Mouse (Mus musculus): ENCODE data around the gene Ceacam9. TPM values are rescaled to one million over a fixed set of nuclear protein-coding genes. Genes with fewer than 3 reads are reported as not detected.
"Not testable (repeated sequence)": the region's sequence is repeated elsewhere in the genome, so short reads cannot be mapped to it uniquely, and the experiment has no call there.

The Ceacam9 gene
- polyA plus RNA-seq, 1 experiment from 2014 or later, result not detected

DNA sequence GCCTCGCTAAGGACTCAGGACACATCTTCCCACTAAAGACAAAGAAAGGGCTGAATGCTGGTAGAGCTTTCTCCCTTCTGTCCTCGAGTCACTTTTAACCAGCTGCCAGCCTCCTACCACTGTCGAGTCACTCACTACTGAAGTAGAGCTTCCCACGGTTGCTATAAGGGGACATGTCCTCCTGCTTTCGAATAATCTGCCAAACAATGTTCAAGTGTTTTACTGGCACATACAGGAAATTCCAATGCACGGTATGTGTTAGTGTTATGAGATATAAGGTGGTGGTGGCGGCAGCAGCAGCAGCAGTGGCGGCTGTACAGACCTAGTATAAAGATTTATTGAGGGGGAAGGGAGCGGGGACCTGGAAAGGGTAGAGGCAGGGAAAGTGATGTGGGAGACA lies 15.3 kb upstream of the Ceacam9 start:
- Histone ChIP-seq H3K9ac (ENCODE audit: low read length) (no peak overlapping the region), H3K27me3 (ENCODE audit: control insufficient read depth, insufficient read depth, low read length) (no peaks in the 10 kb centered on the region), H3K27ac (ENCODE audit: low read depth, low read length) (no peak overlapping the region), H3K4me1 (ENCODE audit: control insufficient read depth, insufficient read depth, low read length) (no peaks in the 10 kb centered on the region), H3K9me3 (ENCODE audit: control insufficient read depth, low read length) (no peaks in the 10 kb centered on the region), H3K4me3 (ENCODE audit: low read depth, low read length) (no peak overlapping the region), H3K4me2 (ENCODE audit: low read depth) (no peak overlapping the region), H3K36me3 (ENCODE audit: control insufficient read depth, insufficient read depth, low read length) (no peaks in the 10 kb centered on the region)
- no peak for DNase-seq (ENCODE audit: low spot score)
- 58% methylated on average over 9 of the region's 9 CpGs for WGBS
- ATAC-seq (ENCODE audit: insufficient read depth, low FRiP score, low TSS enrichment), result no peak

DNA sequence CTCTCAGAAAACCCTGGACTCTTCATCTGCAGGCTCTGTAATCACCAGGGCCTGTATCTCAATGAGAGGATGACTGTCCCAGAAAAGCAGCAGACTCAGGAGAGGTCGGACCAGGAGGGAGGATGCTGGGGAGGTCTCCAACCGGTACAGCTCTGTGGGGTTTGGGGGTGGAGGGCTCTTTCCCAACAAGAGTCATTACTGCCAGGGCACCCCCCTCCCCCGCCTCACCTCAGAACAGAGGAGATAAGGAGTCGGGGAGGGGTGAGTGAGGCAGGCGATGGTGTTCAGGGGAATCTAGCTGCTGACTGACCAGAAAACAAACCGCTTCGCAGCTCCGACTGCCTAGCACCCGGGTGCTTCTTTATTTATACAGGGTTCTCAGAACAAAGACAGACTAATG lies 13.5 kb upstream of the Ceacam9 start:
- ATAC-seq (ENCODE audit: insufficient read depth, low FRiP score, low TSS enrichment) (no peak), DNase-seq (ENCODE audit: low spot score) (no peak)
- H3K36me3 ChIP-seq (ENCODE audit: control insufficient read depth, insufficient read depth, low read length), result no peaks in the 10 kb centered on the region
- no peak overlapping the region for H3K9ac ChIP-seq (ENCODE audit: low read length)
- H3K4me3 ChIP-seq (ENCODE audit: low read depth, low read length), result no peak overlapping the region
- 30% methylated on average over 9 of the region's 9 CpGs for WGBS
- no peak overlapping the region for H3K27ac ChIP-seq (ENCODE audit: low read depth, low read length)
- no peaks in the 10 kb centered on the region for H3K9me3 ChIP-seq (ENCODE audit: control insufficient read depth, low read length)
- no peaks in the 10 kb centered on the region for H3K27me3 ChIP-seq (ENCODE audit: control insufficient read depth, insufficient read depth, low read length)
- H3K4me1 ChIP-seq (ENCODE audit: control insufficient read depth, insufficient read depth, low read length), result no peaks in the 10 kb centered on the region
- no peak overlapping the region for H3K4me2 ChIP-seq (ENCODE audit: low read depth)

DNA sequence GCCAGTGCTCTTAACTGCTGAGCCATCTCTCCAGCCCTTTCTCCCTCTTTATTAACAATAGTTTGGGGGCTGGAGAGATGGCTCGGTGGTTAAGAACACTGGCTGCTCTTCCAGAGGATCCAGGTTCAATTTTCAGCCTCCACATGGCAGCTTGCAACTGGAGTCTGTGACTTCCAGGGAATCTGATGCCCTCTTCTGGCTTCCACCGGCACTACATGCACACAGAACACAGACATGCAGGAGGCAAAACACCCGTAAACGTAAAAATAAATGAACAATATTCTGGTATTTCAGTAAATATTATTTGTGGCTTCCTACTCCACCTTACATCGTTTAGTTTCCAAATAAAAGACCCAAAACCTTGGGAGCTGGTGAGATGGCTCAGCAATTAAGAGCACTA lies 11.1 kb upstream of the Ceacam9 start:
- H3K4me2 ChIP-seq (ENCODE audit: low read depth), result no peak overlapping the region
- WGBS, result 78% methylated on average over 5 of the region's 5 CpGs
- no peaks in the 10 kb centered on the region for H3K9me3 ChIP-seq (ENCODE audit: control insufficient read depth, low read length)
- H3K27me3 ChIP-seq (ENCODE audit: control insufficient read depth, insufficient read depth, low read length), result no peaks in the 10 kb centered on the region
- no peaks in the 10 kb centered on the region for H3K4me1 ChIP-seq (ENCODE audit: control insufficient read depth, insufficient read depth, low read length)
- ATAC-seq (ENCODE audit: insufficient read depth, low FRiP score, low TSS enrichment) (no peak), DNase-seq (ENCODE audit: low spot score) (no peak)
- H3K9ac ChIP-seq (ENCODE audit: low read length), result no peak overlapping the region
- H3K36me3 ChIP-seq (ENCODE audit: control insufficient read depth, insufficient read depth, low read length), result no peaks in the 10 kb centered on the region
- no peak overlapping the region for H3K4me3 ChIP-seq (ENCODE audit: low read depth, low read length)
- no peak overlapping the region for H3K27ac ChIP-seq (ENCODE audit: low read depth, low read length)

- H3K27me3 ChIP-seq (ENCODE audit: control insufficient read depth, insufficient read depth, low read length), result no peaks in the 10 kb centered on the region
- H3K4me1 ChIP-seq (ENCODE audit: control insufficient read depth, insufficient read depth, low read length), result no peaks in the 10 kb centered on the region
- H3K27ac ChIP-seq (ENCODE audit: low read depth, low read length), result no peak overlapping the region
- WGBS, result 81% methylated on average over 13 of the region's 13 CpGs
- no peaks in the 10 kb centered on the region for H3K36me3 ChIP-seq (ENCODE audit: control insufficient read depth, insufficient read depth, low read length)
- H3K4me3 ChIP-seq (ENCODE audit: low read depth, low read length), result no peak overlapping the region
- no peak overlapping the region for H3K9ac ChIP-seq (ENCODE audit: low read length)
- no peak overlapping the region for H3K4me2 ChIP-seq (ENCODE audit: low read depth)
- DNase-seq (ENCODE audit: low spot score), result no peak
- H3K9me3 ChIP-seq (ENCODE audit: control insufficient read depth, low read length), result no peaks in the 10 kb centered on the region
- ATAC-seq (ENCODE audit: insufficient read depth, low FRiP score, low TSS enrichment), result no peak
These were observed 8.9 kb upstream of the Ceacam9 start for GRCm38 (mm10) chr7:16712633-16713415.

- H3K27me3 ChIP-seq (ENCODE audit: control insufficient read depth, insufficient read depth, low read length); H3K4me3 ChIP-seq (ENCODE audit: low read depth, low read length); H3K36me3 ChIP-seq (ENCODE audit: control insufficient read depth, insufficient read depth, low read length); H3K9ac ChIP-seq (ENCODE audit: low read length); DNase-seq (ENCODE audit: low spot score); H3K27ac ChIP-seq (ENCODE audit: low read depth, low read length); H3K9me3 ChIP-seq (ENCODE audit: control insufficient read depth, low read length); H3K4me1 ChIP-seq (ENCODE audit: control insufficient read depth, insufficient read depth, low read length); ATAC-seq (ENCODE audit: insufficient read depth, low FRiP score, low TSS enrichment); H3K4me2 ChIP-seq (ENCODE audit: low read depth): not testable (repeated sequence)
- 55% methylated on average over 8 of the region's 8 CpGs for WGBS
These were observed 5.1 kb upstream of the Ceacam9 start for GRCm38 (mm10) chr7:16716456-16717152.

DNA sequence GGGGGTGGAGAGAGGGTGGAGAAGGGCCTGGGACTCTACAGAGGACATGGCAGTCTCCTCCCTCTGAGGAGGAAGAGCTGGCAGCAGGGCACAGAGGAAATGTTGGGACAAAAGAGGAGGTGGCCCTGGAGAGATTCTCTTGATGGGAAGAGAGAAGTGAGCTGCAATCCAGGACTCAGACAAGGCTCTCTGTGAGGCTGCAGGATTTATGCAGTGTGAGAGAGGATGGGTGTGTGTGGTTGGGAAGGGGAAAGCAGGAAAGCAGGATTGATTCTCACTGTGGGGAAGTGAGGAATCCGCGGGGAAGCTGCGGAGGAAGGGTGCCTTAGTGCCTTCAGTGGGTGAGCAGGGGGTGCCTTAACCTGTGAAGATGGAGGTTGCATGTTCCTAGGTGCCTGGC lies 761 bp downstream of the Ceacam9 start:
- H3K4me1 ChIP-seq (ENCODE audit: control insufficient read depth, insufficient read depth, low read length); H3K9ac ChIP-seq (ENCODE audit: low read length); H3K36me3 ChIP-seq (ENCODE audit: control insufficient read depth, insufficient read depth, low read length); H3K9me3 ChIP-seq (ENCODE audit: control insufficient read depth, low read length); ATAC-seq (ENCODE audit: insufficient read depth, low FRiP score, low TSS enrichment); H3K27me3 ChIP-seq (ENCODE audit: control insufficient read depth, insufficient read depth, low read length); DNase-seq (ENCODE audit: low spot score); H3K27ac ChIP-seq (ENCODE audit: low read depth, low read length); H3K4me2 ChIP-seq (ENCODE audit: low read depth); H3K4me3 ChIP-seq (ENCODE audit: low read depth, low read length): not testable (repeated sequence)
- 85% methylated on average over 3 of the region's 3 CpGs for WGBS

DNA sequence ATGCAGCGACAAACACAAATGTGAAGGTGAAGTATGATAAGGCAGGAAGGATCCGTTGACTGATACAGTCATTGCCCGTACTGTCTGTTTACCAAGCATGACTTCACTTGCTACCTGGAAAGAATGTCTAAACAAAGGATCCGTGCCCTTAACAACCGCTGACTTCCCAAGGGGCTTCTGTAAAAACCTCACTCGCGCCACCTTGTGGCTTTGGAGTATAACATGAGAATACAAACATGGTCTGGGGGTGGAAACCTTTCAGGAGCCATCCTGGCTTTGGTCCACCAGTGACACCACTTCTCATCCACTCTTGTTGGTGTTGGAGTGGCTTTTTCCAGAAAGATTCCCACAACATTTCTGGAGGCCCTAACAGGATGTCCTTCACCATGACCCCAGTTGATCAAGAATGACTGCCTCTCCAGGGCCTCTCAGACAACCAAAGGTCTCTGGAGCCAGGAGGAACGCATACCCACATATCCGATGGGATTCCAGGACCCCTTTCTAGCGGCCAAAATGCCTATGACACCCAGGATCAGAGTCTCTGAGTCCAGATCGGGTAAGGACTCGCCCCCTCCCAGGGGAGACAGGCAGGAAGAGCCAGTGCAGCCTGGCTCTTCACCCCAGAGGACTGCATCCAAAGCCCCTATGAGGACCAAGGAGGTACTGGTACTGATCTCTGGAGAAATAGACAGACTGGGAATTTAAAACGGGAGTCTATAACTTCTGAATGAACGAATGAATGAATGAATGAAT lies 7.0 kb downstream of the Ceacam9 start:
- DNase-seq (ENCODE audit: low spot score) (peak; percentile 88), ATAC-seq (ENCODE audit: insufficient read depth, low FRiP score, low TSS enrichment) (peak; percentile 24; the same call in 1 of the 2 replicates)
- no peaks in the 10 kb centered on the region for H3K4me1 ChIP-seq (ENCODE audit: control insufficient read depth, insufficient read depth, low read length)
- no peak overlapping the region for H3K27ac ChIP-seq (ENCODE audit: low read depth, low read length)
- H3K9ac ChIP-seq (ENCODE audit: low read length), result no peak overlapping the region; the same call in 1 of the 2 replicates
- no peak overlapping the region for H3K4me3 ChIP-seq (ENCODE audit: low read depth, low read length)
- H3K4me2 ChIP-seq (ENCODE audit: low read depth), result 0 out of 2 replicates have a peak overlapping the region, but pooled peaks have one; percentile 16
- H3K9me3 ChIP-seq (ENCODE audit: control insufficient read depth, low read length), result no peaks in the 10 kb centered on the region
- no peaks in the 10 kb centered on the region for H3K36me3 ChIP-seq (ENCODE audit: control insufficient read depth, insufficient read depth, low read length)
- no peaks in the 10 kb centered on the region for H3K27me3 ChIP-seq (ENCODE audit: control insufficient read depth, insufficient read depth, low read length)
- WGBS, result 27% methylated on average over 14 of the region's 14 CpGs

- not testable (repeated sequence) for H3K4me2 ChIP-seq (ENCODE audit: low read depth); H3K27me3 ChIP-seq (ENCODE audit: control insufficient read depth, insufficient read depth, low read length); ATAC-seq (ENCODE audit: insufficient read depth, low FRiP score, low TSS enrichment); H3K9ac ChIP-seq (ENCODE audit: low read length); H3K36me3 ChIP-seq (ENCODE audit: control insufficient read depth, insufficient read depth, low read length); H3K27ac ChIP-seq (ENCODE audit: low read depth, low read length); H3K4me1 ChIP-seq (ENCODE audit: control insufficient read depth, insufficient read depth, low read length); H3K9me3 ChIP-seq (ENCODE audit: control insufficient read depth, low read length); DNase-seq (ENCODE audit: low spot score); H3K4me3 ChIP-seq (ENCODE audit: low read depth, low read length)
- 7% methylated on average over 7 of the region's 7 CpGs for WGBS
These were observed 7.8 kb downstream of the Ceacam9 start for GRCm38 (mm10) chr7:16729563-16729962.

All from neural tube, embryonic 11.5 days (tissue).